Mouse (Mus musculus) intestine, embryonic 14.5 days (tissue): Measurements from ENCODE around the gene Tk2. TPM values are rescaled to one million over a fixed set of nuclear protein-coding genes. Genes with fewer than 3 reads are reported as not detected.

ENCODE experiments used
- ATAC-seq: fragments of 200-750 bp; cut with Nextera tagmentation; replicated peaks from 2 replicates; pipeline ENCODE4 v1.8.0; 2017; ENCODE audit warnings: low read depth, moderate number of reproducible peaks, moderate TSS enrichment, moderate library complexity; ENCODE audit not compliant: low FRiP score, low TSS enrichment
- DNase-seq: peaks from one replicate; pipeline ENCODE4 v3.0.0-alpha.2; 2018; ENCODE audit warnings: low spot score
- H3K27ac ChIP-seq: fragments of 300-500 bp; sonication (generic); 2 replicates; pipeline ENCODE4 v1.5.1; 2014; ENCODE audit warnings: low read depth, mild to moderate bottlenecking, control low read depth
- H3K27me3 ChIP-seq: fragments of 300-500 bp; sonication (generic); replicated peaks from 2 replicates; pipeline ENCODE4 v1.6.1; 2014; ENCODE audit warnings: low read length, control low read depth; ENCODE audit not compliant: control insufficient read depth, insufficient read depth
- H3K36me3 ChIP-seq: fragments of 300-500 bp; sonication (generic); 2 replicates; pipeline ENCODE4 v1.6.1; 2014; ENCODE audit warnings: low read length, control low read depth; ENCODE audit not compliant: control insufficient read depth, insufficient read depth
- H3K4me1 ChIP-seq: fragments of 300-500 bp; sonication (generic); replicated peaks from 2 replicates; pipeline ENCODE4 v1.6.1; 2014; ENCODE audit warnings: low read length, control low read depth, mixed read lengths; ENCODE audit not compliant: control insufficient read depth, insufficient read depth
- H3K4me2 ChIP-seq: fragments of 300-500 bp; sonication (generic); 2 replicates; pipeline ENCODE4 v1.6.1; 2014; ENCODE audit warnings: low read length
- H3K4me3 ChIP-seq: fragments of 300-500 bp; sonication (generic); 2 replicates; pipeline ENCODE4 v1.5.1; 2014; ENCODE audit warnings: low read depth, low read length, control low read depth, mixed read lengths
- H3K9ac ChIP-seq: fragments of 300-500 bp; sonication (generic); 2 replicates; pipeline ENCODE4 v1.6.1; 2014; ENCODE audit warnings: mild to moderate bottlenecking, low read length
- H3K9me3 ChIP-seq: fragments of 300-500 bp; sonication (generic); 2 replicates; pipeline ENCODE4 v1.6.1; 2016; ENCODE audit warnings: low read length, control low read depth; ENCODE audit not compliant: control insufficient read depth
- WGBS: fragments of 180-500 bp; shearing (Covaris S2); extraction: QIAGEN DNeasy Blood & Tissue Kit; methylation state at CpG from one replicate; pipeline ENCODE4 v1.1.7; 2014; 5-methylcytosine and 5-hydroxymethylcytosine counted together
- polyA plus RNA-seq: library from polyadenylated mRNA; unstranded; fragments of >200 nt; fragmentation: Nextera tagmentation; extraction: Ambion mirVana; gene quantifications from 2 replicates; pipeline ENCODE4 v1.2.1, GENCODE M21; 2014

Tk2 gene
- polyA plus RNA-seq, 1 experiment from 2014 or later, result 15.3 TPM

GRCm38 (mm10) chr8:104177054-104177453 is 71.3 kb downstream of the Tk2 start:
- no peak overlapping the region for H3K4me3 ChIP-seq
- H3K27ac ChIP-seq, result no peak overlapping the region
- WGBS, result 84% methylated on average over 4 of the region's 4 CpGs
- no peaks in the 10 kb centered on the region for H3K36me3 ChIP-seq
- no peaks in the 10 kb centered on the region for H3K9me3 ChIP-seq
- H3K9ac ChIP-seq, result no peak overlapping the region
- H3K4me1 ChIP-seq, result no peaks in the 10 kb centered on the region
- ATAC-seq (no peak), DNase-seq (no peak)
- peaks cover 25% of the 10 kb centered on the region for H3K27me3 ChIP-seq
- no peak overlapping the region for H3K4me2 ChIP-seq

Other genes starting within 250 kb of the Tk2 start
- 26.6 and 28.3 TPM in 2 replicates for gene Cdh5, start 146.9 kb downstream of the Tk2 start, polyA plus RNA-seq
- 2.3 and 2.4 TPM in 2 replicates for gene Bean1, start 78.1 kb downstream of the Tk2 start, polyA plus RNA-seq
- 47.9 and 48.6 TPM in 2 replicates for gene Cklf, start 2.3 kb upstream of the Tk2 start, polyA plus RNA-seq
- not detected in 2 replicates for gene Cmtm2a, start 44.6 kb upstream of the Tk2 start, polyA plus RNA-seq
- not detected in 2 replicates for gene Gm45711, start 61.5 kb upstream of the Tk2 start, polyA plus RNA-seq
- gene Cmtm1, start 61.6 kb upstream of the Tk2 start, polyA plus RNA-seq, result not detected in 2 replicates
- gene Gm11020, start 73.0 kb upstream of the Tk2 start, polyA plus RNA-seq, result not detected in 2 replicates
- gene Cmtm2b, start 73.7 kb upstream of the Tk2 start, polyA plus RNA-seq, result not detected in 2 replicates
- gene Cmtm3, start 90.9 kb upstream of the Tk2 start, polyA plus RNA-seq, result 155 and 171 TPM in 2 replicates
- 7.0 and 7.5 TPM in 2 replicates for gene Cmtm4, start 147.2 kb upstream of the Tk2 start, polyA plus RNA-seq
- gene Dync1li2, start 194.5 kb upstream of the Tk2 start, polyA plus RNA-seq, result 46.1 and 55.3 TPM in 2 replicates